Mouse (Mus musculus) spleen, postnatal 36 days (tissue): ENCODE data around the gene Slc30a3.
"Not testable (repeated sequence)": the region's sequence is repeated elsewhere in the genome, so short reads cannot be mapped to it uniquely, and the experiment has no call there.

ENCODE experiments used
- DNase-seq, 2 experiments: peaks; one replicate each; pipeline ENCODE4 v3.0.0; 2022; ENCODE audit warnings: low spot score in 2 of 2, mixed read lengths in 1 of 2

Gene Slc30a3

GRCm38 (mm10) chr5:31048763-31049641 lies 59.0 kb downstream of the Slc30a3 start, which contains the start of gene Slc5a6:
Gene Slc5a6 (minus strand): TSS chr5:31048924.
- peak; percentile 46 to 58 for DNase-seq

GRCm38 (mm10) chr5:31047848-31048762 lies 59.9 kb downstream of the Slc30a3 start, which contains the start of gene Atraid:
Gene Atraid (plus strand): TSS chr5:31048312.
- DNase-seq, result peak; percentile 98

- no peak for DNase-seq
Measured at GRCm38 (mm10) chr5:31047074-31047473, 61.0 kb downstream of the Slc30a3 start.

GRCm38 (mm10) chr5:31046416-31046815 lies 61.6 kb downstream of the Slc30a3 start:
- DNase-seq, result no peak

GRCm38 (mm10) chr5:31038171-31038845 lies 69.7 kb downstream of the Slc30a3 start:
- no peak for DNase-seq

GRCm38 (mm10) chr5:31036556-31036955 lies 71.5 kb downstream of the Slc30a3 start:
- not testable (repeated sequence) for DNase-seq
